Mouse (Mus musculus) lung, adult 2 months (tissue): ENCODE results near the gene Srebf2. TPM values are rescaled to one million over a fixed set of nuclear protein-coding genes. Genes with fewer than 3 reads are reported as not detected.

Experiments used
- DNase-seq: peaks from one replicate; pipeline ENCODE4 v3.0.0; 2022
- H3K4me1 ChIP-seq: fragments of 200-500 bp; 2 replicates; pipeline ENCODE4 v1.6.1; 2011; ENCODE audit warnings: low read length; ENCODE audit not compliant: control insufficient read depth, insufficient read depth
- H3K4me3 ChIP-seq: fragments of 200-500 bp; replicated peaks from 2 replicates; pipeline ENCODE3; 2011; ENCODE audit warnings: low read depth, mild to moderate bottlenecking, control low read depth, low read length; ENCODE audit errors: extremely low read depth
- CTCF ChIP-seq: fragments of 200-500 bp; IDR thresholded peaks from 2 replicates; pipeline ENCODE4 v1.5.1; 2011; ENCODE audit warnings: mild to moderate bottlenecking, low read length, control low read depth; ENCODE audit not compliant: insufficient read depth
- POLR2A ChIP-seq: fragments of 200-500 bp; IDR thresholded peaks from 2 replicates; pipeline ENCODE4 v1.6.1; 2011; ENCODE audit warnings: low read depth, mild to moderate bottlenecking, control low read depth, low read length, borderline replicate concordance; ENCODE audit errors: extremely low read depth
- WGBS: fragments of 180-500 bp; shearing (Covaris S2); methylation state at CpG from one replicate; pipeline ENCODE4 v1.1.7; 2018; 5-methylcytosine and 5-hydroxymethylcytosine counted together
- polyA plus RNA-seq: library from polyadenylated mRNA; depleted of rRNA; stranded (reverse); fragments of >200 nt; gene quantifications from 2 replicates; pipeline ENCODE4 v1.2.3, GENCODE M21; 2012

Srebf2 gene
- polyA plus RNA-seq, 1 experiment, result 261 TPM

- Histone ChIP-seq H3K4me3 (no peak overlapping the region), H3K4me1 (no peaks in the 10 kb centered on the region)
- WGBS, result 39% methylated on average over 1 of the region's 1 CpGs
- no peak for DNase-seq
- TF ChIP-seq CTCF (no peak), POLR2A (no peak)
Measured at GRCm38 (mm10) chr15:82210801-82211200, 63.8 kb downstream of the Srebf2 start.

- no peak for TF ChIP-seq POLR2A
- TF ChIP-seq CTCF, result no peak
- 2% methylated on average over 11 of the region's 11 CpGs for WGBS
- no peak for DNase-seq
- Histone ChIP-seq H3K4me1 (no peaks in the 10 kb centered on the region), H3K4me3 (no peak overlapping the region)
Measured at GRCm38 (mm10) chr15:82211281-82211680, 64.3 kb downstream of the Srebf2 start.

GRCm38 (mm10) chr15:82211911-82212751 lies 65.2 kb downstream of the Srebf2 start:
- Histone ChIP-seq H3K4me1 (no peaks in the 10 kb centered on the region), H3K4me3 (no peak overlapping the region)
- no peak for DNase-seq
- under 1% methylated on average over 112 of the region's 112 CpGs for WGBS
- TF ChIP-seq POLR2A, result no peak
- TF ChIP-seq CTCF, result no peak

GRCm38 (mm10) chr15:82212752-82213063 lies 65.7 kb downstream of the Srebf2 start, which contains the start of gene Shisa8:
Shisa8 (minus strand) TSS chr15:82212815.
- TF ChIP-seq CTCF, result no peak
- 1% methylated on average over 29 of the region's 34 CpGs for WGBS
- no peak for DNase-seq
- H3K4me1 ChIP-seq, result no peaks in the 10 kb centered on the region
- no peak within 1 kb of the TSS for H3K4me3 ChIP-seq

GRCm38 (mm10) chr15:82213222-82213621 lies 66.2 kb downstream of the Srebf2 start:
- no peak for TF ChIP-seq POLR2A
- TF ChIP-seq CTCF, result no peak

GRCm38 (mm10) chr15:82215332-82216046 lies 68.5 kb downstream of the Srebf2 start:
- no peak for DNase-seq
- Histone ChIP-seq H3K4me1 (no peaks in the 10 kb centered on the region), H3K4me3 (no peak overlapping the region)
- TF ChIP-seq CTCF (no peak), POLR2A (no peak)
- WGBS, result 33% methylated on average over 11 of the region's 11 CpGs

More at GRCm38 (mm10) chr15:82213222-82213621, 66.2 kb downstream of the Srebf2 start:
- Histone ChIP-seq H3K4me3 (no peak overlapping the region), H3K4me1 (no peaks in the 10 kb centered on the region)
- WGBS, result 20% methylated on average over 4 of the region's 4 CpGs
- no peak for DNase-seq

- no peak for DNase-seq
- WGBS, result 49% methylated on average over 20 of the region's 20 CpGs
- no peak for TF ChIP-seq CTCF
- no peaks in the 10 kb centered on the region for H3K4me1 ChIP-seq
- no peak overlapping the region for H3K4me3 ChIP-seq
Measured at GRCm38 (mm10) chr15:82216142-82216827, 69.3 kb downstream of the Srebf2 start.

GRCm38 (mm10) chr15:82217039-82217438 lies 70.1 kb downstream of the Srebf2 start:
- 38% methylated on average over 7 of the region's 7 CpGs for WGBS

GRCm38 (mm10) chr15:82217980-82218379 lies 71.0 kb downstream of the Srebf2 start:
- Histone ChIP-seq H3K4me3 (no peak overlapping the region), H3K4me1 (no peaks in the 10 kb centered on the region)
- TF ChIP-seq CTCF (no peak), POLR2A (no peak)
- DNase-seq, result no peak
- WGBS, result 48% methylated on average over 9 of the region's 9 CpGs

More at GRCm38 (mm10) chr15:82217039-82217438, 70.1 kb downstream of the Srebf2 start:
- Histone ChIP-seq H3K4me3 (no peak overlapping the region), H3K4me1 (no peaks in the 10 kb centered on the region)
- TF ChIP-seq CTCF (no peak), POLR2A (no peak)
- no peak for DNase-seq
